Mouse (Mus musculus) cerebellum, postnatal 10 days (tissue): ENCODE measurements at regions not wholly inside any gene's neighbourhood (a gene's known extent, or its start where the extent isn't known, plus 50 kb on each side); places are given as distances from the start of the nearest gene placed in this dataset.

Source experiments
- DNase-seq, 2 experiments: peaks; one replicate each; pipeline ENCODE4 v3.0.0; 2021; ENCODE audit warnings: mixed read lengths in 2 of 2

DNA sequence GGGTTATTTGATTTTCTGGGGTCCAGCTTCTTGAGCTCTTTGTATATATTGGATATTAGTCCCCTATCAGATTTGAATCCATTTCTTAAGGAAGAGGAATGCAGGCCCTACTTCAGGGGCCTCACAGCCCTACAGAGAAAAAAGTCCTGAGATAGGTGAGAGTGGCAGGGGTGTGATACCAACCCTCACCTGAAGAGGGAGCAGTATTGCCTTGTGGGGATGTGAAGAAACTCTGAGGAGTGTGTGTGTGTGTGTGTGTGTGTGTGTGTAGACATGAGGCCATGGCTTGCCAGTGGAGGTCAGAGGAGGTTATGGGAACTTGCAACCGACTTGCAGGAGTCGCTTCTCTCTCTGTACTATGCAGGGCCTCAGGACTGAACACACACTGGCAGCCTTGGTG is 141.2 kb downstream of the Tex29 start:
- peak in 1 of 2 experiments; percentile 18 for DNase-seq

DNA sequence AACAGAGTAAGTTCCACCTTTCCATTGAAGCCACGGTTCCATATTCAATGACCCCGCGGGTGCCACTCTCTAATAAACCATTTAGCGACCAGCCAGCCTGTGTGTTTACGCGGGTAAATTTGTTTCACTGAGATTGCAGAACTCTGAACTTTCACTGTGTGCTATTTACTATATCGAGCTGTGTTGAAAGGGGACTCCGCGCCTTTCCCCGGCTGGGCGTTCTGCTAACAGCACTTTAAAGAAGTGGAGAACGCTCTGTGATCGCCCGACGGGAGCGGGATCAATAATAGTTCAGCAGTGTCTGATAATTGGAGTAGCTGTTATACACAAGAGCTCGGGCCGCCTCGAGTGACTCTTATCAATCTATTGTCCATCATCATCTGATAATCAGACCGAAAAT is 149.8 kb downstream of the Tex29 start:
- no peak for DNase-seq

GRCm38 (mm10) chr8:11999736-12000458 is 159.6 kb downstream of the Tex29 start:
- peak; percentile 85 to 86 for DNase-seq

- DNase-seq = no peak
Measured at GRCm38 (mm10) chr8:12000459-12000789, 160.2 kb downstream of the Tex29 start.

- peak in 1 of 2 experiments; percentile 31 for DNase-seq
Measured at GRCm38 (mm10) chr8:12004241-12004640, 164.0 kb downstream of the Tex29 start.

DNA sequence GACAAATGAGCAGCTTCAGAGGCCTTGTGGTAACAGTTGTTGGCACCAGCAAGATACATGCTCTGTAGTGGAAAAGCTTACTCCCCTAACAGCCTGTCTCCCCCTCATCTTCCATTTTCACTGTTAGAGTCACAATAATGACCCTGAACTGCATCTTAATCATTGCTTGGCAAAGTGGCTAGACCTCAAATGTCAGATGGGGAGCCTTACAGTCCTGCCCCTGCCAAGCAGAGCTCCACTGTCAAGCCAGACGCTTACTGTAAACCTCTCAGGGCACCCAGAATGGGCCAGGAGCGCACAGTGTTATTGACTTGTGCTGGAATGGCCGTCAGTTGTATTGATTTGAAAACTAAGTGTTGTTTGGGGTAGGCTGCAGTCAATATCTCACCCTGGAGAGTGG is 172.5 kb downstream of the Tex29 start:
- no peak for DNase-seq

DNA sequence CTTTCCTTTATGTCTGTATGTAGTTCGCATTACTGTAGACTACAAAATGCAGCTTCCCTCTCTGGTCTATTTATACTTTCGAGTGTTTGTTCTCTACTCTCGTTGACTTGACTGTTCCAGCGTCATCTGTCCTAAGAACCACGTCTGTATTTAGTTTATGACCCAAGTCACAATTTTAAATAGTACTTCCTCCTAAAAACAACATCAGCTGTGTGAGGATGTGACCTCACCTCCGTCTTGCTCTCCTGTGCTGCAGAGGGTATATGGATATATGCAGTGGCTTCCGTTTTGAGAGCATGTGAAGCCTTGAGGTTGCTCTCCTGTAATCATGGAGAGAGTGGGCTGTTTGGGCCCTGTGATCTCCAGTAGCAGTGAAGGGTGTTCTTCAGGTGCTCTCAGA is 177.5 kb downstream of the Tex29 start:
- no peak for DNase-seq

- DNase-seq = no peak
Measured at GRCm38 (mm10) chr8:12019272-12019671, 179.0 kb downstream of the Tex29 start.

DNA sequence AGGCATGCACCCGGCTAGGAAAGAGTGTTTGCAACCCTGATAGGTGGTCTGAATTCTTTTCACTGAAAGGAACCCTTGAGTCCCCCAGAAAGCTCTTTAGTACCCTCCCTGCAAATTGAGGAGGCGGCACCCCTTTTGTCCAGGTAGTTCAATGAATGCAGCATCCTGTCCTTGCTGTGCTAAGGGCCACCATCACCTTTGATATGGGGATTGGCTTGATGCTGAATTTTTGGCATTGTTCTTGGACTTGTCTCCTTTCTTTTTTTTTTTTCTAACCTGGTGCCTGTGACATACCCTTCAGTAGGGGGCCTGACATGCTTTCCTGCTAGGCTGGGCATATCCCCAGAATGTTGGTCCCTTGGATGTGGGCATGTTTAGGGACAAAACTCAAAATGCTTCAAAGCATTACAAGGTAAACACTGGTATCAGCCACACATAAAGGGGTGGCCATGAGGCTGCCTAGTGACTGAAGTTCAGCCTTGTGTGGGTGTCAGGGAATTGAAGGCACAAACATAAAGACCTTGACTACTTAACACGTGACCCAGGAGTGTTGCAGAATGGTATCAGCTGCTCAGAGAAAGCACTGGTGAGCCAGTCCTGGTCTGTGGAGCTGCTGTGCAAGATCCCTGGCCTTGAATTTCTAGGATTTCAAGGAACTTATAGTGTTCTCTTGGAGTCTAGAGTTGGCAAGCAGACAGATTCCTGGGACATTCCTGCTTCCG is 183.6 kb downstream of the Tex29 start:
- DNase-seq = no peak

DNA sequence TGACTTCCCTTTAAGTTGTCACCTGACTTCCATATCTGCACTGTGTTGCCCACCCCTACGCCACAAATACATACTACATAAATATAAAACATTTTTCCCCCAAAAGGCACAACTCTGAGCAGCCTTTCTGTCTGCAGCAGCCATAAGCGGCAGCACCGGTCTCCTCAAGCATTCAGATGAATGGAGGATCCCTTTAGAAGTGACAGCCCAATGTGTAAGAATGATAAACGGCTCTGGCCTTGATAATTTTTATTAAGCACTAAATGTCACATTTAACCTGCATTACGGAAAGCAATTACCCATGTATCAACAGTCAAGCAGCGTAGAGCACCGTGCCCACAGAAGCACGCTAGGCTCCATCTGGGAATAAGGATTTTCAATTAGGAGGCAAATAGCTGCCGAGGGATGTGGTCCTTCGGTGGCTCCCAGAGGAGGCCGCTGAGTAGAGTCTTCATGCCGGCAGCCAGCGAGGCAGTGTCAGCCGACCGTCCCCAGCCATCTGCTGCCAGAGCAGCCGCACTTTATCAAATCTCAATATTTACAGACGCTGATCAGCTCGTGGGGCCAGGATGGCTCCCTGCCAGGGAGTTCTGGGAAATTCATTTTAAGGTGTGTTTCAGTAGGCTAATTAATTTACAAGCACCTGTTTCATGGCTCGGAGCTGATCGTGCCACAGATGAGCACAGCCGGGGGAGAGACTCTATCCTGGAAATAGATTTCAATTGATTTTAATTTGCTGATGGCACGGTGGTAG is 190.3 kb downstream of the Tex29 start:
- peak; percentile 68 to 73 for DNase-seq

DNA sequence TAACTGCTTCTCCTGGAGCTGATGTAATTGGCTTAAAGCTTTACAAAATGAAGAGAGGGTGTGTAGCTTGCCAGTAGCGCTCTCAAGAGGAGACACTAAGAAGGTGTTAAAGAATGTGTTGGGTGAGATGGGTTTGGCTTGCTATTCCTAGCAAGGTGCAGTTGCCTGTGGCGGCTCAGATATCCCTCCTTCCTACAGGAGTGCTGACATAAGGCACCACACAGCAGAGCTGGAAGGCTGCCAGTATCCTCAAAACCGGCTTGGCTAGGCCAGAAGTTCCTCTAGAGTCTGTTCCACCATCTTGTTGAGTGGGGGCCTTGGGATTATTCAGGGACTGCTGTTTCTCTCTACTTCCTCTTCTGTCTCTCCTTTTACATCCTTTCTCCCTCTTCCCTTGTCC is 191.5 kb downstream of the Tex29 start:
- peak; percentile 70 to 78 for DNase-seq

- no peak for DNase-seq
Measured at GRCm38 (mm10) chr8:12032386-12032785, 192.1 kb downstream of the Tex29 start.

GRCm38 (mm10) chr8:12036349-12036748 is 196.1 kb downstream of the Tex29 start:
- no peak for DNase-seq

DNA sequence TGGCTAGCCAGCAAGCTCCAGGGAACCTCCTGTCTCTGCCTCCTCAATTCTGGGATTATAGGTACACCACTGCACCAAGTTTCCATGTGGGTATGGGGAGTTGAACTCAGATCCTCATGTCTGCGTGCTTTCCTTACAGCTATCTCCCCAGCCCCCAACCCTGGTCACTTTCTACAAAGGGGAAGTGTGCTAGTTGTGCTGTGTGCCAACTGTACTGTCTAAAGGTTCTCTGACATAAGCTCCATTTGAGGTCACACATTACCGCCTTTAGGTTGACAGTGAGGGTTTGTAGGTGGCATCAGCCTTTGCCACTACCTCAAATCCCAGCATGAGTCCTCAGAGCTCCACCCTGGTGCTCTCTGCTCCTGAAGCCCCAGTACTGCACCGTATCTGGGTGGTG is 200.7 kb downstream of the Tex29 start:
- DNase-seq = no peak

- no peak for DNase-seq
Measured at GRCm38 (mm10) chr8:12041662-12042061, 201.4 kb downstream of the Tex29 start.

GRCm38 (mm10) chr8:12050841-12051240 is 210.6 kb downstream of the Tex29 start:
- DNase-seq = no peak

GRCm38 (mm10) chr8:12051357-12051756 is 211.1 kb downstream of the Tex29 start:
- no peak for DNase-seq

DNA sequence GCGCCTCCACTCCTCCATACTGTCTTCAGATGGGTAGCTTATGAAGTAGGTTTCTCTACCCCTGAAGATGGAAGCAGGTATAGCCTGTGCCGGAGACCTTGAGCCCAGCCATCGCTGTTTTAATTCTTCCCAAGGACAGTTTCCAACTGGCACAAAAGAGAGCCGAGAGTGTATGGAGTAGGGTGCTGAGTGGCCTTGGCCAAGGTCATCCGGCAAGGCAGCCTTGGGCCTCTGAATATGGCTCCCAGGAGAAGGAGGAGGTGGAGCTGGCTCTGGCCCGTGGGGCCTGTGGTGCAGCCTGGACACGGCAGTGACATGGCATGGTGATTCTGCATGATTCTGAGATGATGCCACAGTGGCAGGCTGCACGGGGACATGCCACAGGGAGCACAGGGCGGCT is 215.7 kb downstream of the Tex29 start:
- DNase-seq = no peak

DNA sequence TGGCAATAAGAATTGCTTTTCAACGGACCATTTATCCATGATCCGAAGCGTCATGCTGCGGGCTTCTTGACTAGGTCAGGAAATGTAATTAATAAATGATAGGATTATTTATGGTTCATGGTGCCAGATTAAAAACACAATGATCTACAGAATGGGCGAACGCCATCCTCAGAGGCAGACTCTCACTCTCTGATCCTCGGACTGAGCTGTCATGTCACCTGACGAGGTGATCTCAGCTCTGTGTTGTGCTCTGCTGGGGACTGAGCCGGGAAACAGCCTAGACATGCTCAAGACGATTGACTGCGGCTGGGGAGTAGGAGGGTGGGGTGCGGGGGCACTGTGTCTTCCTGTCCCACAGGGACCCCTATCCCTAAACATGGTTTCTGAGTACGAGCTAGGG is 217.4 kb upstream of the A230072I06Rik start:
- no peak for DNase-seq

DNA sequence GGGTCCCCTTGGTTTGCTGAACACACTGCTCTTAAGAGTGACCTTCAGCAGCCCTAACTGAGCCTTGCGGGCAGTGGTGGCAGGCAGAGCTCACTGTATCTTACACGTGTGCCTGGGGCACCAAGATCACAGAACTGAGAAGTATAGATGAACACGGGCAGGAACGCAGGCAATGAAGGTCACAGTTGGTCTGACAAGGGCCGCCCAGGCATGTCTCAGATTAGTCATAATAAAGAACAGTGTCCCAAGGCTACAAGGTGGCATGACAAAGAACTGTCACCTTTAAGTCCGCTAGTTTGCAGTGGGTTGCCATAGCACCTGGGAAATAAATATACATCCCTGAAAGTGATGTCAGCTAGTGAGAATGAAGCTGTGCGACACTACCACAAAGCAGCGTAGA is 215.9 kb upstream of the A230072I06Rik start:
- no peak for DNase-seq

GRCm38 (mm10) chr8:12064664-12065063 is 214.0 kb upstream of the A230072I06Rik start:
- DNase-seq = no peak

DNA sequence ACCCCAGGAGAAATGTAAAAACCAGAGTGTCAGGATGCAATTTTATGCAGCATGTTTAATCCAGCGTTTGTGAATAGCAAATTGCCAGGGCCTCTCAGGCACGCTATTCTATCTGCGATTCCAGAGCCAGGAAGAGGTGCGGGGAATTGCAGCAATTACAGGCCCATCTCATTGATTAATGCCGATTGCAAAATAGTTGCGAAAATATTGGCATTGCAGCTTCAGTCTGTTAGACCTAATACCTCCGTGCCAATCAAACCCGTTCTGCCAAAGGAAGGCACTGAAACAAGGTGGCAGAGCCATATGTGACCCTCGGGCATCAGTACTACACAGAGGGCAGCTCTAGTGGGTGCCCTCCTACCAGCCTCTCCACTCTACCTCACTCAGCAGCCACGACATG is 212.2 kb upstream of the A230072I06Rik start:
- no peak for DNase-seq

- DNase-seq = peak in 1 of 2 experiments; percentile 19
Measured at GRCm38 (mm10) chr8:12073311-12073999, 205.2 kb upstream of the A230072I06Rik start.
